Mouse (Mus musculus) stomach, postnatal 0 days (tissue): ENCODE results near the gene Ccdc117.

Source experiments
- CTCF ChIP-seq: IDR thresholded peaks from 2 replicates; pipeline ENCODE4 v1.5.1; 2016; ENCODE audit warnings: antibody characterized with exemption, low read depth, mild to moderate bottlenecking, moderate library complexity
- EP300 ChIP-seq: optimal IDR thresholded peaks from 2 replicates; pipeline ENCODE3; 2016; ENCODE audit warnings: antibody characterized with exemption

GRCm38 (mm10) chr11:5491912-5492311, 50.1 kb downstream of the Ccdc117 start:
- TF ChIP-seq CTCF, result no peak
- no peak for TF ChIP-seq EP300
